Mouse (Mus musculus): ENCODE measurements at regions not wholly inside any gene's neighbourhood (a gene's known extent, or its start where the extent isn't known, plus 50 kb on each side); places are given as distances from the start of the nearest gene placed in this dataset. TPM values are rescaled to one million over a fixed set of nuclear protein-coding genes. Genes with fewer than 3 reads are reported as not detected.
A peak's percentile ranks its signal among the peaks of the same experiment; 100 is the strongest.
"Not testable (repeated sequence)": the region's sequence is repeated elsewhere in the genome, so short reads cannot be mapped to it uniquely, and the experiment has no call there.

DNA sequence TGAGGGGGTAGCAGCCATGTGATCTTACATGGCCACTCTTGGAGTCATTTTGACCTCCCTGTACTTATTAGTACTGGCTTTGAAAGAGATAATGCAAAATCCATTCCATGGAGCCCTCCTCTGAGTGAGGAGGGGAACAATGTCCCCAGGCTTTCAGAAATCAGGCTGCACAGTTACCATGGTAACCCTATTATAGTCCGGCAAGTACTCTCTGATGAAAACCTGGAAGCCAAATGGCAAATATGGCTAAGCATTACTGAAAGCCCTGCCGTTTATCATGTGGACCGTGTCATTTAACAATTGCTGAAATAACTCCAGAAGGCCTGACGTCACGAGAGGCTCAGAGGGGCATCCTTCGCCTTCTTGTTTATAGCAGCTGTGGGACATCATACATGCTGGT, 82.5 kb upstream of the Xcl1 start:
- DNase-seq (ENCODE audit: low spot score), result no peak

DNA sequence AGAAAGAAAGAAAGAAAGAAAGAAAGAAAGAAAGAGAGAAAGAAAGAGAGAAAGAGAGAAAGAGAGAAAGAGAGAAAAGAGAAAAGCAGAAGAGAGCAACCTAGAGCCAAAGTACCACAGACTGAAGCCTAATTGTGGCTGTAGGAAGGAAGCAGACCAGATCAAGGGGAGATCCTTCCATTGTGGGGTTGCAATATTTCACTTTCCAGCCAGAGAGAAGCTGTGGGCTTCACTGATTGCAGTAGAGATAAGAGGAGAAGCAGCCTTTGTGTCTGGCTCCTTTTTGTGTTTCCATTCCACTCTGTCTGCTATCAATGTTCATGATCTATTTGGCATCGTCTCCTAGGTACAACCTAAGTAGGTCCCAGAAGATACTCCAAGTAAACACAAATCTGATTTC, 79.0 kb upstream of the Xcl1 start:
- no peak for DNase-seq (ENCODE audit: low spot score)

DNA sequence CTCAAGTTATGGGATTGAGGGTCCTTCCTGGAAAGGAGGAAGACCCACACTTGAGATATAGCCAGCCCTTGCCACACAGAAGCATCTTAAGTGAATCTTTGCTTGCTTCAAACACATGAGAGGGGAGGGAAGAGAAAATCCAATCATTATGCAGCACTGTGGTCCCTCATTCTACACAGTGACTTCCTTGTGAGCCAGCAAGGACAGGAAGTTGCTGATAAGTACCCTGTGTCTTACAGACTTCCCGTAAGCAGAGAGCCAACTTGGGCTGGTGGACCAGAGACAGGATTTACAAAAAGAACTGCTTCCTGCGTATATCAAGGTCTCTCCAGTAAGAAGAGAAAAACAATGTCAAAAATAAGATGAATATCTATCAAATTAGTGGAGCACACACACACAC, 78.1 kb upstream of the Xcl1 start:
- no peak for DNase-seq (ENCODE audit: low spot score)

DNA sequence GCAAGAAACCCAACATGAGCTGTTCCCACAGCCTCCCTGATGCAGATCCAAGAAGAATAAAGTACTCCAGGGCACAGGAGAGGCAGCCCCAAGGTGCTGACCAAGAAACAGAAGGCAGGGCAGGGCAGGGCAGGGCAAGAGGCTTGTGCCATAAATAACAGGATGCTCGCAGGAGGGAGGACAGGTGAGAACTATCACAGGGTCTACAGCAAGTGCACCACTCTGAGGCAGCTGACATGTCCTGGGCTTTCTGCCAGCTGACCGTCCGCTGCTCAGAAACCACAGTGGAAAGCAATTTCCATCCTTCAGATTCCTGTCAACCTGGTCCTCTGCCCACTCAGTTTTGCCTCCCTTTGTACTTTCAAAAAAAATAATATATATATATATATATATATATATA, 77.0 kb upstream of the Xcl1 start:
- DNase-seq (ENCODE audit: low spot score), result no peak

DNA sequence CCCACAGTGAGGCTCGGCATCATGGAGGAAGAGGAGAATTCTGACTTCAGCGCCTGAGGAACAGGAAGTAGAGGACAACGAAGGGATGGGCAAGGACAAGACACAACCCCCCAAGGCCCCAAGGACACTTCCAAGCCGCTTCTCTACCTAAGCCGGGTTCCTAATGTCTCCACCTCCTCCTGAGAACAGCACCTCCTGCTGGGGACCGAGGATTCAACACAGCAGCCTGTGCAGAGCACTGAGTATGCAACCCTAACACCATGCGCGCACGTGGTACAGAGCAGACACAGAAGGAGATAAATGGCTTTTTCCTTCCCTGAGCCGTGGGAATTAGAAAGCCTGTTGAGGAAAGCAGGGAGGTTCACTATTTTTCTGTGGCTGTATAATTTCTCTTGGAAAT, 64.2 kb upstream of the Xcl1 start:
- DNase-seq (ENCODE audit: low spot score), result no peak

DNA sequence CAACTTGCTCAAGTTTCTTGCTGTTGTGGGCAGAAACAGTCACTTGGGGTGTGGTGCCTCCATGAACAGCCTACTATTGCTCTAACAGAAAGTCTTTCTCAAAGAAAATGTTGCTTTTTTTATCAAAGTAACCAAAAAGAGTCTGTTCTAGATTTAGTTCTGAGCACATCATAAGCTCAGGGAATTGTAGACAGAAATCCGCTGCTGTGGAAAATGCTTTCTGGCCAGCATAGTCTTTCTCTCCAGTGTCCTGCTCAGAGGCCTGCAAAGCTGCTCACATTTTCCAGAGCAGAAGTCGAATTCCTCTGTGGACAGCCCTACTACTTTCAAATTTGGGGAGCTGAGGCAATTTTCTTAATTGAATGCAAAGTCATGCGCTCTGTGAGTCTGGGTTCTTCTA, 63.3 kb upstream of the Xcl1 start:
- DNase-seq (ENCODE audit: low spot score), result no peak

DNA sequence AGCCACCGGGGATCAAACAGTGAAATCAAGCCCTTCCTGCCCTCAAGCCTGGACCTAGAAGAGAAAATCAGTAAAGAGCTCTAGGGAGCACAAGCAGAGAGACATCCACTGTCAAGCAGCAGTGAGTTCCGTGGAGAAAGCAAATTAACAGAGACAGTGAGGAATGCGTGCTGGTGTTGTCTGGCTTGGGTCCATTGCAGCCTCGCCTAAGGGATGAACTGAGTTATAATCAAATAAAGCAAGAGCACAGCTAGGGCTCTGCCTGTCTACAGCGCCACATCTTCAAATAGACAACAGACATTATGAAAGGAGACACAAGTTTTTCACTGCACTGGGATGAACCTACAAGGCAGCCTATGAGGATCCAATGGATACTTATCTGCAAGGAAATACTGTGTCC, 62.3 kb upstream of the Xcl1 start:
- no peak for DNase-seq (ENCODE audit: low spot score)

DNA sequence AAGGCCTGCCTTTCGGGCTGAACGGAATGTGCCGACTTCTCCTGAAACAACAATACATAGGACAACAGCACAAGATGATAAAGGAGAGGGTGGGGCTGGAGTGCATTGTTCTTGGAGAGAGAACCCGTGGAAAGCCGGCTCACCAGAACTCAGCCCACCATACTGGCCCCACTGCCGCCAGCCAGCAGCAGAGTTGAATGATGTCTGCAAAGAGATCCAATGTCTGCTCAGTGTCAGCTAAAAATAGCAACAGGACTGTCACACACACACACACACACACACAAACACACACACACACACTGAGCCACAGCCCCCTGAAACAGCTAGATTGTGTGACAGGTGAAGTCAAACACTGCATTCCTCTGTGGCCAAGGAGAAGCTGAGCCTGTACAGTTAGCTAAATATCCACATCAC, 58.9 kb upstream of the Xcl1 start:
- no peak for DNase-seq (ENCODE audit: low spot score)

DNA sequence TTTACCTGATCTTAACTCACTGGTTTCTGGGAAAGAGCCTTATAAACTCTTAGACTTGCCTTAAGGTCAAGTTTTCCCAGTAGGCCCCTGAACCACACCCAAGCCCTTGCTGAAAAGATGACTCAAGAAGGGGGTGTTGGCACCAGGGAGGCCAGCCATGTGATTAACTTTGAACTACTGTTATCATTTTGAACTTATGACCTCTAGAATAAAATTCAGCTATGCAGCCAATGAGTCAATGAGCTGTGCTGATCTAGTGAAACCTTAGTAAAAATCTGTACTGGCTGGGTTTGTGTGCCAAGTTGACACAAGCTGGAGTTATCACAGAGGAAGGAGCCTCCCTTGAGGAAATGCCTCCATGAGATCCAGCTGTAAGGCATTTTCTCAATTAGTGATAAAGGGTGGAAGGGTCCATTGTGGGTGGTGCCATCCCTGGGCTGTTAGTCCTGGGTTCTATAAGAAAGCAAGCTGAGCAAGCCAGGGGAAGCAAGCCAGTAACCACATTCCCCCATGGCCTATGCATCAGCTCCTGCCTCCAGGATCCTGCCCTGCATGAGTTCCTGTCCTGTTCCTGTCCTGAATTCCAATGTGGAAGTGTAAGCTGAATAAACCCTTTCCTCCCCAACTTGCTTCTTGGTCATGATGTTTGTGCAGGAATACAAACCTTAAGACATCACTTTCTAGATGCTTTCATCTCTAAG, 58.0 kb upstream of the Xcl1 start:
- DNase-seq (ENCODE audit: low spot score), result peak; percentile 14

DNA sequence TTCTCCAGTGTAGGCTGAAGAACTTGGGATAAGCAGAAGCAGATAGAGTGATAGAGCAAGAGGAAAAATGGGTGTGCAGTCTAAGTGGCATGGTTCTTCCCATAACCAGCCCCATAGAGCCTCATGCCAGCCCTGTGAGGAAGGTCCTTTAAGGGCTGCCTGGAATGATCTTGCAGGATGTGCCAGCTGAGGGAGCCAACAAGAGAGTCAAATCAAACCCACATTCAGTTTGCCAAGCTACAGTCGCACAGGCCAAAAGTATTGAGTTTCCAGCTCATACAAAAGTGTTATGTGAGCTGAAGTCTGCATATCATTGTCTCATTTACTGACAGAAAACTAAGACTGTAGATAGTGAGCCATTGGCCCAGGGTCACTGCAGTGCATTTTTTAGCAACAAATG, 53.7 kb upstream of the Xcl1 start:
- no peak for DNase-seq (ENCODE audit: low spot score)

DNA sequence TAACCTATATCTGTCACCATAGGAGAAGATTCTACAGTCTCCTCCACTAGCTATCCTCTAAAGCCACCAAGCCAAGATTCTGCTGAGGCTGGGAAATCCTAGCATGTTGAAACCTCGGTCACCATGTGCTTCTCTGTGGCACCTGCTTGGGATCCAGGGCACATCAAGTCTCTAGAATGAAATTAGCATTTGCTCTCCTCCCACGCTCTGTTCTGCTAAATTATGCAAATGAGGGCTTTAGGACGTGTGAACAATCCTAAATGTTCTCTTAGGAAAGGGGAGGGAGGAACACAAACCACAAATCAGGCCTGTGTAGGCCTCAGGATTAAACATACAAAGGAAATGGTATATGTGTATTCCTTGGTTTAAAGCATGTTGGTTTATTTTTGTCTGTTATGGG, 52.9 kb upstream of the Xcl1 start:
- no peak for DNase-seq (ENCODE audit: low spot score)

DNA sequence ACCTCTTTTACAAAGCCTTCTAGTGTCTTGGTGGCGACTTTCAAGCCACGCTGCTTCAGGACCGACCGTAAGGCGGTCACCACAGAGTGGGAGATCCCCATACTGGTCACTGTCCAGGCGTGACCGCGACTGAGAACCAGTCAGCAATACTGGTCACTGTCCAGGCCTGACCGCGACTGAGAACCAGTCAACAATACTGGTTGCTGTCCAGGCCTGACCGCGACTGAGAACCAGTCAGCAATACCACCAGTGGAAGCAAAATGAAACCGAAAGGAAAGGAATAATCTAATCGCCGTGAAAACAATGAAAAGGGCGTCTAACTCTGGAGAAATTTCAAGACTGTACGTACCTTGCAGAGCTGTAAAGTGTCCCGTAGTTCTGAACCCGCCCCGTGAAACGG, 50.2 kb upstream of the Xcl1 start:
- not testable (repeated sequence) for DNase-seq (ENCODE audit: low spot score)

Small RNAs in the stretch of these regions (microRNA-seq; reads per million reads assigned to microRNA genes)
- not detected for gene Gm26042

All from heart, adult 8-10 months (tissue).